Mouse (Mus musculus): ENCODE results near the gene Actr8. TPM values are rescaled to one million over a fixed set of nuclear protein-coding genes. Genes with fewer than 3 reads are reported as not detected.

Actr8 gene
- polyA plus RNA-seq (2016; fragmentation: Nextera tagmentation; extraction: Ambion mirVana) = 76.7 and 79.9 TPM in 2 replicates

DNA sequence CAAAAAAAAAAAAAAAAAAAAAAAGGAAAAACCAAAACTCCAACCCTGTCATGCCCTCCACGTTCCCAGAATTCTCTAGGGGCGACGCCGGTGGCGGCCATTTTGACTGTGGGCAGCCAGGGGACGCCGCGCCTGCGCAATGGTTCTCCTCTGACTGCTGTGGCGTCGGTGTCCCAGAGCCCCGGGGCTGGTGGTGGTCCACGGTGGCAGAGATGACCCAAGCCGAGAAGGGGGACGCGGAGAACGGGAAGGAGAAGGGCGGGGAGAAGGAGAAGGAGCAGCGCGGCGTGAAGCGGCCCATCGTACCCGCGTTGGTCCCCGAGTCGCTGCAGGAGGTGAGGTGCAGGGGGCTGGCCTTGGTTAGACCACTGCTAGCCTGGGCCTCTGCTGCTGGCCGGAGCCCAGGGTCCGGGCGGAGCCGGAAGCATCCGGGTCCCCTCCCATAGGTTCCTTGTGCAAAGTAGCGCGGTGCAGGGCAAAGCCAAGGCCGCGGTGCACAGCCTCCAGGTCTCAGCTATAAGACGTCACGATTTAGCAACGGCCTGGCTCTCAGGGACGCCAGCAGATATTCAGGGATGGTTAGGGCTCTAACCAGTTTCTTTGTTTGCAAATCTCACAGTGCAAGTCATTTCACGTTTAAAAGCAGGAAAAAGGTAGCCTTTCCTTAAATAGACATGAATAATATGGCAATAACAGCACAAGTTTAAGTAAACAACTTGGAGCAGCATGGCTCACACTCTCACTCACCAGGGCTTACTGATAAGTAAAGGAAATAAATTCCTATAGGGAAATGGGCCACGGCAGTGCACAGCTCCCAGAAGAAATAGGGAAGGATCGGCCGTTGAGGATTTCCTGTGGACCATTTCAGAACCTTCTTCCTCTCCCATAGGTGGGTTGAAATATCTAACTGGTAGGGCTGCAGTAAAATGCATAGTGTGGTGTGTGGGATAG, at the start of gene Actr8:
Gene Actr8, plus strand, starts transcription at position 84 of the 951 bp plus-strand sequence.
- Histone ChIP-seq H3K4me3 (peak within 1 kb of the TSS; percentile 79), H3K9ac (peak within 1 kb of the TSS; percentile 85), H3K4me2 (replicated peaks) (peak within 1 kb of the TSS; percentile 72), H3K27ac (peak within 1 kb of the TSS; percentile 89), H3K36me3 (peaks cover 54% of the 10 kb centered on the region), H3K4me1 (peaks cover 9% of the 10 kb centered on the region; the same call in 1 of the 2 replicates), H3K9me3 (0 out of 2 replicates have a peak, but pooled peaks cover 6% of the 10 kb centered on the region), H3K27me3 (no peaks in the 10 kb centered on the region)
- 2% methylated on average over 44 of the region's 44 CpGs for WGBS
- peak; percentile 95 for ATAC-seq (ENCODE audit: insufficient number of reproducible peaks, insufficient read depth, low FRiP score, low TSS enrichment)

- Histone ChIP-seq H3K9ac (no peak overlapping the region), H3K4me2 (replicated peaks) (no peak overlapping the region), H3K36me3 (no peaks in the 10 kb centered on the region), H3K27me3 (no peaks in the 10 kb centered on the region), H3K9me3 (no peaks in the 10 kb centered on the region), H3K4me1 (no peaks in the 10 kb centered on the region), H3K4me3 (no peak overlapping the region), H3K27ac (no peak overlapping the region)
- no peak for ATAC-seq (ENCODE audit: insufficient number of reproducible peaks, insufficient read depth, low FRiP score, low TSS enrichment)
- 75% methylated on average over 4 of the region's 4 CpGs for WGBS
These were observed 49.2 kb upstream of the Actr8 start for GRCm38 (mm10) chr14:29928966-29929365.

DNA sequence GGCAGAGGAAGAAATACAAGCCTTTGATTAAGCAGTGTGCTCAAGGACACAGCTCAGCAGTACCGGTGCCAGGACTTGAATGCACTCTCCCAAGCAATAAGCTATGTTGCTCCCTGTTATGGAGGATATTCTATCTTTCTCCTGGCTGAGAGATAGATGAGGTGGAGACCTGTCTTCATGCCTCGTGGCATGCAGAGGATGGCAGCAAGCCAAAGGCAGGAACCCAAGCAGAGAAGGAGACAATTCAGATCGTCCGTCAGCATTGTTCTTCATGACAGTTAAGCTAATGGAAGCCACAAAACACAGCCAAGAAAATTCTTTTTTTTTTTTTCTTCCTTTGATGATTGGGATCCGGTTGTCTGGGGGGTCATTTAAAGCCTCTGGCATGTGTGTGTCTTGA, 42.6 kb upstream of the Actr8 start:
- Histone ChIP-seq H3K9me3 (no peaks in the 10 kb centered on the region), H3K27me3 (no peaks in the 10 kb centered on the region), H3K9ac (no peak overlapping the region), H3K4me2 (replicated peaks) (no peak overlapping the region), H3K4me1 (peaks cover 11% of the 10 kb centered on the region), H3K27ac (no peak overlapping the region), H3K4me3 (no peak overlapping the region), H3K36me3 (no peaks in the 10 kb centered on the region)
- whole genome bisulfite sequencing = 72% methylated on average over 5 of the region's 5 CpGs
- ATAC-seq (ENCODE audit: insufficient number of reproducible peaks, insufficient read depth, low FRiP score, low TSS enrichment) = no peak

- ATAC-seq (ENCODE audit: insufficient number of reproducible peaks, insufficient read depth, low FRiP score, low TSS enrichment) = no peak
- no peak overlapping the region for H3K4me3 ChIP-seq
- no peaks in the 10 kb centered on the region for H3K36me3 ChIP-seq
- H3K4me1 ChIP-seq = peaks cover 13% of the 10 kb centered on the region
- no peaks in the 10 kb centered on the region for H3K9me3 ChIP-seq
- WGBS = 83% methylated on average over 15 of the region's 15 CpGs
- no peak overlapping the region for H3K27ac ChIP-seq
- no peak overlapping the region for H3K4me2 ChIP-seq (replicated peaks)
- H3K27me3 ChIP-seq = no peaks in the 10 kb centered on the region
- no peak overlapping the region for H3K9ac ChIP-seq
These were observed 40.7 kb upstream of the Actr8 start for GRCm38 (mm10) chr14:29937466-29937865.

- H3K4me2 ChIP-seq (replicated peaks) = peak overlapping the region; percentile 21
- no peak overlapping the region for H3K27ac ChIP-seq
- WGBS = 38% methylated on average over 20 of the region's 20 CpGs
- H3K4me3 ChIP-seq = no peak overlapping the region
- H3K27me3 ChIP-seq = no peaks in the 10 kb centered on the region
- H3K9me3 ChIP-seq = no peaks in the 10 kb centered on the region
- no peak; the same call in 1 of the 2 replicates for ATAC-seq (ENCODE audit: insufficient number of reproducible peaks, insufficient read depth, low FRiP score, low TSS enrichment)
- no peaks in the 10 kb centered on the region for H3K36me3 ChIP-seq
- H3K4me1 ChIP-seq = peaks cover 13% of the 10 kb centered on the region
- H3K9ac ChIP-seq = no peak overlapping the region
These were observed 38.4 kb upstream of the Actr8 start for GRCm38 (mm10) chr14:29939600-29940312.

GRCm38 (mm10) chr14:29940313-29940812, 37.8 kb upstream of the Actr8 start:
- Histone ChIP-seq H3K27ac (no peak overlapping the region), H3K9me3 (no peaks in the 10 kb centered on the region), H3K4me2 (replicated peaks) (peak overlapping the region; percentile 21), H3K9ac (no peak overlapping the region), H3K4me3 (no peak overlapping the region), H3K36me3 (no peaks in the 10 kb centered on the region), H3K27me3 (no peaks in the 10 kb centered on the region), H3K4me1 (peaks cover 13% of the 10 kb centered on the region)
- 25% methylated on average over 10 of the region's 10 CpGs for WGBS
- no peak for ATAC-seq (ENCODE audit: insufficient number of reproducible peaks, insufficient read depth, low FRiP score, low TSS enrichment)

GRCm38 (mm10) chr14:29940877-29941276, 37.3 kb upstream of the Actr8 start:
- H3K9me3 ChIP-seq = no peaks in the 10 kb centered on the region
- H3K4me1 ChIP-seq = peaks cover 13% of the 10 kb centered on the region
- no peak overlapping the region for H3K27ac ChIP-seq
- H3K4me3 ChIP-seq = no peak overlapping the region
- no peak overlapping the region for H3K9ac ChIP-seq
- H3K27me3 ChIP-seq = no peaks in the 10 kb centered on the region
- no peaks in the 10 kb centered on the region for H3K36me3 ChIP-seq
- no peak for ATAC-seq (ENCODE audit: insufficient number of reproducible peaks, insufficient read depth, low FRiP score, low TSS enrichment)
- WGBS = 14% methylated on average over 2 of the region's 2 CpGs
- H3K4me2 ChIP-seq (replicated peaks) = no peak overlapping the region

DNA sequence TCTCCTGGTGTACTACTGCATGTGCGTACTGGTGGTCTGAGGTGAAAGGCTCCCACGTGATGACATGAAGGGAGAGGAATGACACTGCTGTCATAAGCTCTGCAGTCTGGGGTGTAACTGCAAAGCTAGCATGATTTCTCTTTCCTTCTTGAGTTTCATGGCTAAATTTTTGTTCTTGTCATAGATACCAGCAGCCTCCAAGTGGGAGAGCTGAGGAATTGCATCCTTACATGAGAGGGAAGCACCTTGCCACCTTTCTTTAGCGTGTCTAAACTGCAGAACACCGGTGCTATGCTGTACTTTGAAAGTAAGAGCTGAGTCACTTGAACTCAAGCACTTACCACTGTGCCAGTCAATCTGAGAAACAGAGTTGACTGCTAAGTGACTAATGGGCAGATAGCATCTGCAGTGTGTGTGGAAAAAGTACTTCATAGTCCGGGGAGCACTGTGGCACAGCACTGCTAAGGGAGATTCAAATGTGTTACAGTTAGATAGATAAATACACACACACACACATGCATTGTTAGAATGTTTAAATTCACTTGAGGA, 31.3 kb upstream of the Actr8 start:
- H3K4me3 ChIP-seq = no peak overlapping the region
- H3K9me3 ChIP-seq = no peaks in the 10 kb centered on the region
- ATAC-seq (ENCODE audit: insufficient number of reproducible peaks, insufficient read depth, low FRiP score, low TSS enrichment) = no peak
- H3K4me1 ChIP-seq = no peaks in the 10 kb centered on the region
- no peak overlapping the region for H3K9ac ChIP-seq
- H3K36me3 ChIP-seq = no peaks in the 10 kb centered on the region
- no peak overlapping the region for H3K27ac ChIP-seq
- WGBS = 76% methylated on average over 5 of the region's 5 CpGs
- H3K27me3 ChIP-seq = no peaks in the 10 kb centered on the region
- H3K4me2 ChIP-seq (replicated peaks) = no peak overlapping the region

- Histone ChIP-seq H3K9me3 (no peaks in the 10 kb centered on the region), H3K4me3 (no peak overlapping the region), H3K36me3 (no peaks in the 10 kb centered on the region), H3K4me1 (no peaks in the 10 kb centered on the region), H3K27ac (no peak overlapping the region), H3K9ac (no peak overlapping the region), H3K27me3 (no peaks in the 10 kb centered on the region), H3K4me2 (replicated peaks) (no peak overlapping the region)
- WGBS = 80% methylated on average over 4 of the region's 4 CpGs
- ATAC-seq (ENCODE audit: insufficient number of reproducible peaks, insufficient read depth, low FRiP score, low TSS enrichment) = no peak
These were observed 27.3 kb upstream of the Actr8 start for GRCm38 (mm10) chr14:29950805-29951204.

- no peaks in the 10 kb centered on the region for H3K27me3 ChIP-seq
- no peak overlapping the region for H3K4me3 ChIP-seq
- H3K9ac ChIP-seq = no peak overlapping the region
- no peak for ATAC-seq (ENCODE audit: insufficient number of reproducible peaks, insufficient read depth, low FRiP score, low TSS enrichment)
- H3K27ac ChIP-seq = no peak overlapping the region
- H3K9me3 ChIP-seq = no peaks in the 10 kb centered on the region
- no peak overlapping the region for H3K4me2 ChIP-seq (replicated peaks)
- no peaks in the 10 kb centered on the region for H3K36me3 ChIP-seq
- no peaks in the 10 kb centered on the region for H3K4me1 ChIP-seq
These were observed 20.7 kb upstream of the Actr8 start for GRCm38 (mm10) chr14:29957393-29957792.

GRCm38 (mm10) chr14:29967611-29968010, 10.5 kb upstream of the Actr8 start:
- peaks cover 21% of the 10 kb centered on the region for H3K36me3 ChIP-seq
- H3K27me3 ChIP-seq = no peaks in the 10 kb centered on the region
- peak overlapping the region; percentile 92 for H3K4me3 ChIP-seq
- WGBS = 60% methylated on average over 7 of the region's 7 CpGs
- H3K4me2 ChIP-seq (replicated peaks) = peak overlapping the region; percentile 73
- H3K9ac ChIP-seq = peak overlapping the region; percentile 50
- peaks cover 10% of the 10 kb centered on the region for H3K4me1 ChIP-seq
- no peaks in the 10 kb centered on the region for H3K9me3 ChIP-seq
- peak; percentile 3; the same call in 1 of the 2 replicates for ATAC-seq (ENCODE audit: insufficient number of reproducible peaks, insufficient read depth, low FRiP score, low TSS enrichment)
- H3K27ac ChIP-seq = 0 out of 2 replicates have a peak overlapping the region, but pooled peaks have one; percentile 63
